Mouse (Mus musculus) cortical plate, adult 2 months (tissue): ENCODE measurements around the gene Tas1r3. TPM values are rescaled to one million over a fixed set of nuclear protein-coding genes. Genes with fewer than 3 reads are reported as not detected.

Experiments used
- H3K27ac ChIP-seq: fragments of 200-500 bp; 2 replicates; pipeline ENCODE4 v1.5.1; 2012; ENCODE audit warnings: low read length, control low read depth, inconsistent platforms; ENCODE audit not compliant: insufficient read depth
- H3K4me1 ChIP-seq: fragments of 200-500 bp; 2 replicates; pipeline ENCODE4 v1.6.1; 2011; ENCODE audit warnings: low read length; ENCODE audit not compliant: control insufficient read depth, insufficient read depth
- H3K4me3 ChIP-seq: fragments of 200-500 bp; 2 replicates; pipeline ENCODE4 v1.5.1; 2011; ENCODE audit warnings: mild to moderate bottlenecking, low read length, control low read depth; ENCODE audit not compliant: insufficient read depth
- CTCF ChIP-seq: fragments of 200-500 bp; IDR thresholded peaks from 2 replicates; pipeline ENCODE4 v1.5.1; 2011; ENCODE audit warnings: mild to moderate bottlenecking, control low read depth, low read length; ENCODE audit not compliant: insufficient read depth; ENCODE audit errors: extremely low read depth
- POLR2A ChIP-seq: fragments of 200-500 bp; IDR thresholded peaks from 2 replicates; pipeline ENCODE4 v1.6.1; 2011; ENCODE audit warnings: mild to moderate bottlenecking, low read length, control low read depth; ENCODE audit not compliant: insufficient read depth; ENCODE audit errors: extremely low read depth
- polyA plus RNA-seq: library from polyadenylated mRNA; depleted of rRNA; stranded (reverse); fragments of >200 nt; gene quantifications from 2 replicates; pipeline ENCODE4 v1.2.3, GENCODE M21; 2012; rRNA removed

The Tas1r3 gene
- 0.17 and 0.23 TPM in 2 replicates for polyA plus RNA-seq

DNA sequence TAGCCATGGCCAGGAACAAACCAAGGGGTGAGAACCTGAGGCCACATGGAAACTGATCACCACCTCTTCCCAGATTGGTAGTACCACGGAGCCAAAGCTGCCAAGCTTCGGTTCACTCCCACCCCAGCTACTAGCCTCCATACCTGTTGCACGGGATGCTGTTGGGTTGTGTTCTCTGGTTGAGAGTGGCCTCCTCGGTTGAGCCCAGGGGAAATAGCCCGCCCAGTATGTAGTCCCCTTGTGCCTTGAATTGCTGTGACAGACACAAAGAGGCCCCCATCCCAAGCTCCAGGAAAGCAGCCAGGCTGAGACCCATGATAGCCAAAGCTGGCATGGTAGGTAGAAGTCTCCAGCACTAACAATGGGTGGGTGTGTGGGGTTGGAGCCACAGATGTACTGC lies at the start of gene Tas1r3:
Gene Tas1r3, minus strand, starts transcription at position 362 of the 400 bp plus-strand sequence.
- H3K4me1 ChIP-seq, result no peaks in the 10 kb centered on the region
- TF ChIP-seq CTCF (no peak), POLR2A (no peak)
- H3K4me3 ChIP-seq, result no peak within 1 kb of the TSS
- H3K27ac ChIP-seq, result no peak within 1 kb of the TSS

- no peak for TF ChIP-seq POLR2A
- no peak for TF ChIP-seq CTCF
- no peak overlapping the region for H3K4me3 ChIP-seq
- no peak overlapping the region for H3K27ac ChIP-seq
- H3K4me1 ChIP-seq, result no peaks in the 10 kb centered on the region
These were observed 45.6 kb upstream of the Tas1r3 start for GRCm38 (mm10) chr4:155908751-155909150.

DNA sequence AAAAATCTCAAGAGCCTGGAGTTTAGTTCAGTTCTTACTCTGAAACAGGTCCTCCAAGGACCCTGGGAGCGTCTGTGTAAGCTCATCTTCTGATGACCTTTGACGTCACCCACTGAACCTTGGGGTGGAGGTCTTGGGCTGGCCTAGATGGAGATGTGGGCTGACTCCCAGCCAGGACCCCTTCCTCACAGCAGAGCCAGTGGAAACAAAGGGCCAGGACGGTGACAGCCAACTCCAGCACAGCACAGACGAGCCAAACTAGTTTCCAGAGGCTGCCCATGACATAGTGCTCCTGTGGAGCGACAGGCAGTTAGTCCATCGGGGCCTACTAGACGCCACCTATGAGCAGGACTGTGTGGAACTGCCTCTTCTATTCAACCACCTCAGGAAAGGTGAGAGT lies 45.1 kb upstream of the Tas1r3 start:
- H3K27ac ChIP-seq, result no peak overlapping the region
- TF ChIP-seq POLR2A (no peak), CTCF (no peak)
- H3K4me3 ChIP-seq, result no peak overlapping the region
- H3K4me1 ChIP-seq, result no peaks in the 10 kb centered on the region

DNA sequence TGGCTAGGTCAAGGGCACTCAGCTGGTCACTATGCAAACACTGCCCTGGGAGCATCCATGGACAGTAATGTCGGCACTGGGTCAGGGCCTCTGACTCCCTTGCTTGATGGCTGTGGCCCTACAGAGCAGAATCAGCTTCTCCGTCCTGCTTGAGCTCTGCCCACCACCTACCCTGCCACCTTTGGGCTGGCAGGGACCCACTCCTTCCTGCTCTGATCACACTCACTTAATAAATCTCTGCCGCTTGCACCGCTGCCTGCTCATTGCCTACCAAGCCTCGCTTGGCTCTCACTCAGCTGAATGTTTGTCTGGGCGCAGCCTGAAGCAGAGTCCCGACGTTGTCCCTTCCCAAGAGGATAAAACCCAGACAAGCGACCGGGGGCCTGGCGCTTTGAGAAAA lies 43.8 kb upstream of the Tas1r3 start:
- TF ChIP-seq CTCF (no peak), POLR2A (no peak)
- Histone ChIP-seq H3K4me1 (no peaks in the 10 kb centered on the region), H3K4me3 (no peak overlapping the region), H3K27ac (no peak overlapping the region)

DNA sequence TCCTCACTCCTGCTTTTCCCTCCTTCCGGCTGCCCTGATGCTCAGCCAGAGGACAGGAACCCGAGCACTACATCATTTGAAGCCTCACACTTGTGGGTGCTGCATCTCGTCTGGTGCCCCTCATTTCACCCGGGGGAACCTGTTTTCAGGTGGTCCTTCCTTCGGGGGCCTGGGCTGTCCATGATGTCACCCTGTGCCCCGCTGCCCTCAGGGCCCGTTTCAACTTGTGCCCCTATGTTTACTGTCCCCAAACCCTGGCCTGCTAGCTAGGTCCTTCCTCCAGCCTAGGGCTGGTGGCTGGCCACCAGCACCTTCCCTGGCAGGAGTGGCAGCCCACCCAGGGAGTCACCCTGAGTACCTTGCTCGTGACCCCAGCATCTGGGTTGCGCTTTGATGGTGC lies 43.0 kb upstream of the Tas1r3 start:
- H3K4me1 ChIP-seq, result no peaks in the 10 kb centered on the region
- no peak overlapping the region for H3K27ac ChIP-seq
- no peak overlapping the region for H3K4me3 ChIP-seq
- TF ChIP-seq CTCF (no peak), POLR2A (no peak)

DNA sequence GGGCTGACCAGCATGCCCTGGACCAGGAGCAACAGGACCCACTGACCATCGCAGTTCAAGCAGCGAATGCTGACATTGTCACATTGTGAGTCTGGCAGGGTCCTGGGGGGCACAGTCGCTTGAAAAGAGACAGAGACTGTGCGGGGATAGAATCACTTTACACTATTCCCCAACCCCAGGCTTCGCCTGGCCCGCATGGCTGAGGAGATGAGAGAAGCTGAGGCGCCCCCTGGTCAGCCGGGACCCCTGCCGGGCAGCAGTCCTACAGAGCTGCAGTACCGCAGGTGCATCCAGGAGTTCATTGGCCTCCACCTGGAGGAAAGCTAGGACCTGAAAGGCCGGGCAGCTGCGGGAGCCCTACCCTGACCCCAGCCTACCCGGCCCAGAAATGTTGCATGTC lies 42.5 kb upstream of the Tas1r3 start:
- no peak for TF ChIP-seq POLR2A
- TF ChIP-seq CTCF, result no peak
- H3K27ac ChIP-seq, result no peak overlapping the region
- H3K4me3 ChIP-seq, result no peak overlapping the region
- no peaks in the 10 kb centered on the region for H3K4me1 ChIP-seq

GRCm38 (mm10) chr4:155904318-155905102 lies 41.3 kb upstream of the Tas1r3 start:
- peak; percentile 33 for TF ChIP-seq CTCF
- no peak for TF ChIP-seq POLR2A

DNA sequence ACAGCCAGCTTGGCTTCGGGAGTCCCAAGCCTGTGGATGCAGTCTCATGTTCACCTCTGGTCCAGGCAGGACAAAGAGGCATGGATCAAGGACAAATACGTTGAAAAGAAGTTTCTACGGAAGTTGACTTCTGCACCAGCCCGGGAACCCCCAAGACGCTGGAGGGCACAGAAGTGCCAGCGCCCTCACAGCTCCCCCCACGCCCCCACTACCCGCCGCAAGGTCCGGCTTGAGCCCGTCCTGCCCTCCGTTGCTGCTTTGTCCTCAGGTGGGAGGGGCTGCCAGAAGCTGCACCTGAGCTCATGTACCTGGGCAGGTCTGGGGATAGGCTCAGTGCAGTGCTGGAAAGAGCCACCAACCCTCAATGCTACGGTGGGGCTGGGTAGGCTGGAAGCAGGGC lies 40.1 kb upstream of the Tas1r3 start:
- no peak overlapping the region for H3K4me3 ChIP-seq
- H3K27ac ChIP-seq, result no peak overlapping the region
- no peaks in the 10 kb centered on the region for H3K4me1 ChIP-seq
- TF ChIP-seq POLR2A, result no peak
- TF ChIP-seq CTCF, result no peak

More at GRCm38 (mm10) chr4:155904318-155905102, 41.3 kb upstream of the Tas1r3 start:
- no peak overlapping the region for H3K4me3 ChIP-seq
- no peaks in the 10 kb centered on the region for H3K4me1 ChIP-seq
- H3K27ac ChIP-seq, result no peak overlapping the region

- H3K4me1 ChIP-seq, result no peaks in the 10 kb centered on the region
- no peak overlapping the region for H3K27ac ChIP-seq
- no peak overlapping the region for H3K4me3 ChIP-seq
- no peak for TF ChIP-seq CTCF
- no peak for TF ChIP-seq POLR2A
These were observed 38.0 kb upstream of the Tas1r3 start for GRCm38 (mm10) chr4:155901205-155901604.

GRCm38 (mm10) chr4:155899355-155899754 lies 36.2 kb upstream of the Tas1r3 start:
- no peak overlapping the region for H3K4me3 ChIP-seq
- no peak overlapping the region for H3K27ac ChIP-seq
- TF ChIP-seq CTCF, result no peak
- no peak for TF ChIP-seq POLR2A
- peaks cover 2% of the 10 kb centered on the region; the same call in 1 of the 2 replicates for H3K4me1 ChIP-seq
